Mouse (Mus musculus) spleen, adult 2 months (tissue): ENCODE measurements around the gene Pfkfb2. TPM values are rescaled to one million over a fixed set of nuclear protein-coding genes. Genes with fewer than 3 reads are reported as not detected.

Source experiments
- DNase-seq, 2 experiments: peaks; one replicate each; pipeline versions ENCODE4 v3.0.0 to v3.0.0-alpha.2; 2012 to 2021; ENCODE audit warnings: low spot score in 2 of 2, low read depth in 1 of 2
- H3K27ac ChIP-seq: fragments of 200-500 bp; 2 replicates; pipeline ENCODE4 v1.5.1; 2012; ENCODE audit warnings: low read length, inconsistent platforms; ENCODE audit not compliant: insufficient read depth
- H3K27me3 ChIP-seq: fragments of 200-500 bp; 2 replicates; pipeline ENCODE4 v1.6.1; 2012; ENCODE audit warnings: mild to moderate bottlenecking, moderate library complexity, low read length, inconsistent platforms; ENCODE audit not compliant: control insufficient read depth, insufficient read depth
- H3K36me3 ChIP-seq: fragments of 200-500 bp; 2 replicates; pipeline ENCODE4 v1.6.1; 2012; ENCODE audit warnings: mild to moderate bottlenecking, low read length, inconsistent platforms; ENCODE audit not compliant: control insufficient read depth, insufficient read depth
- H3K4me1 ChIP-seq: fragments of 200-500 bp; 2 replicates; pipeline ENCODE4 v1.6.1; 2011; ENCODE audit warnings: inconsistent platforms; ENCODE audit not compliant: control insufficient read depth, insufficient read depth, insufficient read length
- H3K4me3 ChIP-seq: fragments of 200-500 bp; 2 replicates; pipeline ENCODE4 v1.5.1; 2011; ENCODE audit warnings: mild to moderate bottlenecking, inconsistent platforms; ENCODE audit not compliant: insufficient read depth, insufficient read length; ENCODE audit errors: extremely low read depth
- CTCF ChIP-seq: fragments of 200-500 bp; IDR thresholded peaks from 2 replicates; pipeline ENCODE4 v1.5.1; 2011; ENCODE audit warnings: mild to moderate bottlenecking, inconsistent platforms; ENCODE audit not compliant: insufficient read depth, insufficient read length, insufficient replicate concordance; ENCODE audit errors: extremely low read depth
- POLR2A ChIP-seq: fragments of 200-500 bp; IDR thresholded peaks from 2 replicates; pipeline ENCODE4 v1.6.1; 2011; ENCODE audit warnings: low read depth, low read length, inconsistent platforms
- WGBS: fragments of 180-500 bp; shearing (Covaris S2); methylation state at CpG from one replicate; pipeline ENCODE4 v1.1.7; 2018; 5-methylcytosine and 5-hydroxymethylcytosine counted together
- polyA plus RNA-seq: library from polyadenylated mRNA; depleted of rRNA; stranded (reverse); fragments of >200 nt; gene quantifications from 2 replicates; pipeline ENCODE4 v1.2.3, GENCODE M21; 2012

Gene Pfkfb2
- polyA plus RNA-seq, 1 experiment: 5.3 TPM

GRCm38 (mm10) chr1:130731741-130732337, 2.8 kb upstream of the Pfkfb2 start, which contains the start of gene AA986860:
TSS of gene AA986860 (plus strand) at chr1:130731976.
- WGBS: 66% methylated on average over 10 of the region's 10 CpGs
- no peak within 1 kb of the TSS for H3K4me3 ChIP-seq
- no peaks in the 10 kb centered on the region for H3K36me3 ChIP-seq
- no peak within 1 kb of the TSS for H3K27ac ChIP-seq
- H3K27me3 ChIP-seq: no peaks in the 10 kb centered on the region
- no peak for TF ChIP-seq POLR2A
- DNase-seq: no peak
- H3K4me1 ChIP-seq: no peaks in the 10 kb centered on the region

DNA sequence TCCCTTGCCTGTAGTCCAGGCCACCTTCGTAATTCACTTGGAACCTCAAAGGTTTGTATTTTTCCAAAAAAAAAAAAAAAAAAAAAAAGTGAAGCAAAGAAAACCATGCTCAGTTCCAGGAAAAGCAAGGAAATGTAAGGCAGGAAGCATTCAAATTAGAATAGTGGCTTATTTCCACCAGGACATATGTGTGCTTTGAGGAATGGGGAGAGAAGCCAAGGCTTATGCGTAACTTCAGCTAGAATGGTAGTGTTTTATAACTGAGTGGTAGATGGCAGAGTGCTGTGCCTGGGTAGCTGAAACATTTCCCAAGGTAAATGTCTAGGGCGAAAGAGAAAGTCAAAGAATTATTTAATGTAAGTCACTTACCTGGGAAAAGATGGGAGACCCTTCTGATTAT, 345 bp downstream of the Pfkfb2 start:
- Histone ChIP-seq H3K4me1 (no peaks in the 10 kb centered on the region), H3K27ac (no peak overlapping the region), H3K4me3 (no peak overlapping the region), H3K27me3 (no peaks in the 10 kb centered on the region), H3K36me3 (no peaks in the 10 kb centered on the region)
- over 99% methylated on average over 3 of the region's 3 CpGs for WGBS
- no peak for DNase-seq
- no peak for TF ChIP-seq POLR2A

DNA sequence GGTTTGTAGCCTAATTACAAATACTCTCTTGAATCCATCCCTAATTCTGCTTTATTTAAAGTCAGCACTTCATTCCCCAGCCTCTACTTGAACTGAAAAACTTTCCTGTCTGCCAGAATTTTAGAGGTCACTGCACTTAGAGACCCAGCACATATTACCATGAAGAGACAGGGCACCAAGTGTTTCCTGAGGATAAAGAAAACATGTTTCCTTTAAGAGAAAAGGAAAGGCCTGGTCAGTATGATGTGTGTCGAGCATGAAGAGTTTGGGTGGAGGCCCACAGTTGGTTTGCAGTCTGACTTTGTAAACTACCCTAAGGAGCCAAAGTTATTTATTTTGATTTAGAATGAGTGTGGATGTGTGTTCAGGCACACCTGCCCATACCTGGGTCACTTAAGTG, 983 bp downstream of the Pfkfb2 start:
- Histone ChIP-seq H3K4me3 (no peak overlapping the region), H3K27ac (no peak overlapping the region), H3K27me3 (no peaks in the 10 kb centered on the region), H3K36me3 (no peaks in the 10 kb centered on the region), H3K4me1 (no peaks in the 10 kb centered on the region)
- no peak for DNase-seq
- WGBS: 61% methylated on average over 1 of the region's 1 CpGs
- no peak for TF ChIP-seq CTCF
- no peak for TF ChIP-seq POLR2A

DNA sequence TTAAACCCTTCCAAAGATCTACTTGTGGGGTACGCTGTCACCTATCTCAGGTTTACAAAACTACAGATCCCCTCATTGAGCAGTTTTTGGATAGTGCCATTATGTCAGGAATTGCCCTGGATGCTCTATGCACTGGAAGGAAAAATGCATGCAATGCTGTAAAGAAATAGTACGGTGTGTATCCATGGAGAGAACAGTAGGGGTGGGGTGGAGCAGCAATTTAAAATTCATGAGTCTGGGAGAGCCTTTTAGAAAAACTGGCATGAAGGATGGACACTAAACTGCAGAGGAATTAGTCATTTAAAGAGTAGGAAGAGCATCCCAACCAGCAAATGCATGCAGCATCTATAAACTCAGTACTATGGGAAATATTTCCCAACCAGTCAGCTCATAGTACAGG, 2.7 kb downstream of the Pfkfb2 start:
- TF ChIP-seq POLR2A: no peak
- TF ChIP-seq CTCF: no peak
- DNase-seq: no peak
- WGBS: 98% methylated on average over 2 of the region's 2 CpGs
- Histone ChIP-seq H3K4me3 (no peak overlapping the region), H3K27ac (no peak overlapping the region), H3K4me1 (no peaks in the 10 kb centered on the region), H3K27me3 (no peaks in the 10 kb centered on the region), H3K36me3 (no peaks in the 10 kb centered on the region)

DNA sequence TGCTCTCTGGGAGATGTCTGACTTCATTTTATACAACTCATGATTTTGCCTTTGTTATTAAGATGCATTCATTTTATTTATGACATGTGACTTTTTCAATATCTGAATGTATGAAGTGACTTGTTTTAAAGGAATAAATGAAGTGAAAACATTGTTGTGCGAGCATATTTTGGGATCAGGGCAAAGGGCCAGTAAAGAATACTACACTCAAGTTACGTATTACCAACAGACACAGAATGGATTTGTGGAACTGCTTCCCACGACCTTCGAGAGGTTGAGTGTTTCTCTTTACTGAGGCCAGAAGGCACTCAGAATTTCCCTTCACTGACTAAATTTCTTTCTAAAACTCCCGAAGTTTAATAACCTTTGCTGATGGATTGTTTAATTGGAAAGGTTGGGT, 4.8 kb downstream of the Pfkfb2 start:
- DNase-seq: no peak
- 90% methylated on average over 5 of the region's 5 CpGs for WGBS
- Histone ChIP-seq H3K27me3 (no peaks in the 10 kb centered on the region), H3K27ac (no peak overlapping the region), H3K36me3 (0 out of 2 replicates have a peak, but pooled peaks cover under 1% of the 10 kb centered on the region), H3K4me1 (no peaks in the 10 kb centered on the region; the same call in 1 of the 2 replicates), H3K4me3 (no peak overlapping the region)
- no peak for TF ChIP-seq POLR2A
- TF ChIP-seq CTCF: no peak

DNA sequence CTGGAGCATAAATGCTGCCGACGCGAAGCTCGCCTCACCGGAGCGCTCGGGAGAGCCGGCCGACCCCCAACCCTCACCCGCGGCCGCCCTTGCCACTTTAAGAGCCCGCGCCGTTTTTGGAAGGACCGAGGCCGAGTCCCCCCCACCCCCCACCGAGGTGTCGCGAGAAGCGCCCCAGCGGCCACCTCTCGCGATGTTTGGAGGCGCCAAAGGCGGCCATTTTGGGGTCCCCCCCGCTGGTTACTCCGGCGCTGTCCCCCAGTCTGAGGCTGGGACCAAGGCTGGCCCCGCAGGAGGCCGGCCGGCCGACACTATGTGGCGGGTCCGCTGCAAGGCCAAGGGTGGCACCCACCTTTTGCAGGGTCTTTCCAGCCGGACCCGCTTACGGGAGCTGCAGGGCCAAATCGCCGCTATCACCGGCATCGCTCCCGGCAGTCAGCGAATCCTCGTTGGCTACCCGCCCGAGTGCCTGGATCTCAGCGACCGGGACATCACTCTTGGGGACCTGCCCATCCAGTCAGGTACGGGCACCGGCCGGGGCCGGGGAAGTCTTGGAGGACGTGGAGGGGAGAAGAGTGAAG, 11.7 kb downstream of the Pfkfb2 start, which contains the start of gene Yod1:
Yod1 (plus strand) TSS at position 37 of the 581 bp plus-strand sequence.
- 1% methylated on average over 54 of the region's 54 CpGs for WGBS
- H3K4me1 ChIP-seq: peaks cover 3% of the 10 kb centered on the region; the same call in 1 of the 2 replicates
- H3K4me3 ChIP-seq: peak within 1 kb of the TSS; percentile 96
- H3K27ac ChIP-seq: peak within 1 kb of the TSS; percentile 74
- TF ChIP-seq CTCF (no peak), POLR2A (peak; percentile 41)
- DNase-seq: peak; percentile 77 to 78
- H3K27me3 ChIP-seq: no peaks in the 10 kb centered on the region
- H3K36me3 ChIP-seq: 0 out of 2 replicates have a peak, but pooled peaks cover 3% of the 10 kb centered on the region

DNA sequence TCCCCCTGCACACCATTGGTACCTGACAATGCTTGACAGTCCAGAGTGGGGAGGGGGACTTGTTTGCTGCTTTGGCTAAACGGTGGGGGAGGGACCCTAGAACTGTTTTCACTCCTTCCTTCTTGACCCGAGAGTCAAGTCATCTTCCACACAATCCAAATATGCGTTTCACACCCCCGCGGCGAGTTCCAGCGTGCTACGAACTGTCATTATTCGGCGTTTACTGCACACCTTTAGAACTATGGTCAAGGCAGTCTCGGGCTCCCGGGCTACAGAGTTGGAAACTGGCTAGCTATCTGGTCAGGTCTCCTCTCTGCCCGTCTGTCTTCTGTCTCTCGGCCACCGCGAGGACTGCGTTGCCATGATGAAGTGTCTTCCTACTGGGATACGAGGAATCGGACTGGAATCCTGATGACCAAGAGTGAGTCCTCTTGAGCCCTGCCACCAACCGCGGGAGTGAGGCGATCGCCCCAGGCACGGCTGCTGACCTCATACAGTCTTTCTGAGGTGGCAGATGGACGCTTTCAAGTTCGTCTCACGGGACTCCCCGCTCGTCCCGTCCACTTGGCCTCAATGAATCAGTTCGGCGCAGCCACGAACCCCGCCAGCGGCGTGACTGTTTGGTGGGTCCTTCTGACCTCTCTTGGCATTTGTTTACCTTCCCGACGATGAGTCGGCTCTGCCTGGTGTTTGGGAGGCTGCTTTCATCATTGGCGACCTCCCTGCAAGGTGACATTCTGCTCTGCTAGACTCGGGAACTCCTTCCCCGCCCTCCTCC, 12.4 kb downstream of the Pfkfb2 start:
- peak in 1 of 2 experiments; percentile 7 for DNase-seq
- Histone ChIP-seq H3K27me3 (no peaks in the 10 kb centered on the region), H3K4me1 (peaks cover 3% of the 10 kb centered on the region; the same call in 1 of the 2 replicates), H3K36me3 (0 out of 2 replicates have a peak, but pooled peaks cover 3% of the 10 kb centered on the region), H3K27ac (peak overlapping the region; percentile 74), H3K4me3 (peak overlapping the region; percentile 96)
- under 1% methylated on average over 42 of the region's 42 CpGs for WGBS
- no peak for TF ChIP-seq CTCF
- no peak for TF ChIP-seq POLR2A
